Mouse (Mus musculus) ovary, postnatal 36 days (tissue): Measurements from ENCODE around the gene 2310011J03Rik.
"Not testable (repeated sequence)": the region's sequence is repeated elsewhere in the genome, so short reads cannot be mapped to it uniquely, and the experiment has no call there.

Experiments
- DNase-seq: peaks from one replicate; pipeline ENCODE4 v3.0.0; 2022; ENCODE audit warnings: low spot score, mixed read lengths

The 2310011J03Rik gene

DNA sequence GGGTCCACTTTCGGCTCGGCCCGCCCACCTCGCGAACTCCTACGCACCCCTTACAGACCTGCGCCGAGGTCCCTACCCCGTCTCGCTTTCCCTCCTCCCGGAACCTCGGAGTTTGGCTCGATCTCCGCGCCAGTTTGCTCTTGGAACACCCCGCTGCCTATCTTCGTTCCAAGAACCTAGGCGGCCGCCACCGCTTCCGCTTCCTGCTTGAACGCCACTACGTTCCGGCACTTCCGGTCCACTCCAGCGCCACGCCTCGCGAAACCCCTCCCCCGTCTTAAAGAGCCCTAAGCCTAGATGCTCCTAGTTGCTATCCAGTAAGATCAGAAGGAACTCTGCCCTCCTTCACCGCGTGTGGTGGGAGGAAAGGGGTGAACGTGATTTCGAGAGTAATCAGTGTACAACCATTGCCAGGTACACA, at the start of gene 2310011J03Rik:
Gene 2310011J03Rik (minus strand): TSS at position 198 of the 421 bp plus-strand sequence.
- DNase-seq = peak; percentile 88

GRCm38 (mm10) chr10:80368392-80368791, 48.1 kb upstream of the 2310011J03Rik start:
- DNase-seq = no peak

- no peak for DNase-seq
Observed at GRCm38 (mm10) chr10:80367954-80368353, 47.6 kb upstream of the 2310011J03Rik start.

GRCm38 (mm10) chr10:80365736-80366135, 45.4 kb upstream of the 2310011J03Rik start:
- no peak for DNase-seq

DNA sequence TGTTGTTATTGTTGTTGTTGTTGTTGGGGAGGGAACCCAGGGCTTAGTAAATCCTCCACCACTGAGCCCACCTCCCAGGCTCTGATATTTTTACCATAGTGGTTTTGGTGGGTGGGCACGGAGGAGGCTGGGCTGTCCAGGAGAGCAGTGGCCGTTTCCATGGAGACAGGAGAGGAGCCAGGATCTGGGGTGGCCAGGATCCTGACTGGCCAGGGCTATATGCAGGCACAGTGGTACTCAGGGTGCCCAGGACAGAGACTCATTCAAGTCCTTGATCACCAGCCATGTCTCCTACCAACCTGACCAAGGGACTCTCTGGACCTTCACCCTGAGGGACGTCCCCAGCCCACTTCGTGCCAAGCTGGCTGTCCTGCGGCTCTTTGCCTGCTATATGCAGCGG, 43.4 kb upstream of the 2310011J03Rik start:
- no peak for DNase-seq

GRCm38 (mm10) chr10:80357994-80358639, 37.8 kb upstream of the 2310011J03Rik start:
- DNase-seq = no peak

DNA sequence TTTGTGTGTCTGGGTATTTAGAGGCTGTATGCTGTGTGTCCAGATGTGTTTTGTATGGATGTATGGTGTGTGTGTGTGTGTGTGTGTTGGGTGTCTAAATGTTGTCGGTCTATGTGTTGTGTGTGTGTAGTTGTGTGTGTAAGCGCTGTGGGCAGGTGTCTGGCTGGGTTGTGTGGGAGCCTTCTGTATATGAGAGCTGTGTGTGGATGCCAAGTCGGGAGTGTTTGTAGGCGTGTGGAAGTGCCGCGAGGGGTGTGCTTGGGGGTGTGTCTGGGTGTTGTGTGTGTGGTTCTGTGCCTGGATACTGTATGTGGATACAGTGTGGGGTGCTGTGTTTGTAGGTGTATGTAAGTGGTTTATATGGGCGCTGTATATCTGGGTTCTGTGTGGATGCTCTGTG, 37.0 kb upstream of the 2310011J03Rik start:
- DNase-seq = no peak

GRCm38 (mm10) chr10:80356737-80357136, 36.4 kb upstream of the 2310011J03Rik start:
- DNase-seq = no peak

- no peak for DNase-seq
Observed at GRCm38 (mm10) chr10:80356001-80356682, 35.8 kb upstream of the 2310011J03Rik start, which contains the start of gene Plk5. Plk5 (plus strand) TSS chr10:80356459.

- no peak for DNase-seq
Observed at GRCm38 (mm10) chr10:80355431-80355830, 35.1 kb upstream of the 2310011J03Rik start.

DNA sequence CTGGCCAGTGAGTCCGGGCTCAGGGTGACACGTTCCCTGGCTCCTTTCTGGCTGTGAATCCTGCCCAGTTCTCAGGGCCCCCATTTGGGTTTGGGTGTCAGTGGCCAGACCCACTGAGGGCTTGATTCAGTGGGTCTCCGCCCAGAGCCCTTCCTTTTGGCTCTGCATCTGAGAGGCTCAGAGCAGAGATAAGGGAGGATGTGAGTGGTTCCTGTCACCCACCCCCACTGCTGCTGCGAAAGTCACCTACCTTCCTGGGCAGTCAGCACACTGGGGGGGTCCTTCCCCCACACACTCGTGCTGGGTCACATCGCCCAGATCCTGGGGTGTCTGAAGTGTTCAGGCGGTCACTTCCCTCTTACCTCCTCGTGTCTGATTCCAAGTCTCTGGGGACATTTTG, 32.4 kb upstream of the 2310011J03Rik start:
- DNase-seq = no peak

DNA sequence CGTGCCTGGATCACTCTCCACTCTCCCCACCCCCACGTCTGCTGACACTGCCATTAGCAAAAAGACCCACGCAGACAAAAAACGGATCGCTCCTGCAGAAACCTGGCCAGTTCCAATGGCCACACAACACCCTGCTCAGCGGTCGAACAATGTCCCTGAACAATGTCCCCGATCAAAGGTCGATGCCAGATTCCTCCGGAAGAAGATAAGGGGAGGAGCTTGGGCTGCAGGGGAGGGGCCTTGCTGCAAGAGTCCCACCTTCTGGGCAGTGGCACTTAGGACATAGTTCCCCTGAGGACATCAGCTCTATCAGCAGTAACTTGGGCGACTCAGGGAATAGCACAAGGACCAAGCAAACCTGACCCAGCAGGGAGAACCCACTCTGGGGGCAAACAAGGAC, 31.6 kb upstream of the 2310011J03Rik start:
- no peak for DNase-seq

DNA sequence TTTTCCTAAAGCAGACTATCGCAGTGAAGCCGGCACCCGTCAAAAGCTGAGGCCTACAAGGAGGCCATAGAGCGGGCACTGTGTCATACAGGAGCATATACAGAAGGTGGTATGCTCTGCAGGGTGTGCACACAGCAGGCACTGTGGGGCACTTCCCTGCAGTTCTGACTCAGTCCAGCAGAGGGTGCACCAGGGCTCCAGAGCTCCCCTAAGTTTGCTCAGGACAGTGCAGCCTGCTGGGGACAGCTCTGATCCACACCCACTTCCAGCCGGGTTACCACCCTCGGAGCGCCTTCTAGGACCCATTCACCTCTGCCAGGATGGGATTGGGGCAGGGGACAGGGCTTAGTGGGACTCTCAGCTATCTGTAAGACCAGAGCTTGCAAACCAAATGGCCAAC, 30.0 kb upstream of the 2310011J03Rik start:
- DNase-seq = peak; percentile 84

DNA sequence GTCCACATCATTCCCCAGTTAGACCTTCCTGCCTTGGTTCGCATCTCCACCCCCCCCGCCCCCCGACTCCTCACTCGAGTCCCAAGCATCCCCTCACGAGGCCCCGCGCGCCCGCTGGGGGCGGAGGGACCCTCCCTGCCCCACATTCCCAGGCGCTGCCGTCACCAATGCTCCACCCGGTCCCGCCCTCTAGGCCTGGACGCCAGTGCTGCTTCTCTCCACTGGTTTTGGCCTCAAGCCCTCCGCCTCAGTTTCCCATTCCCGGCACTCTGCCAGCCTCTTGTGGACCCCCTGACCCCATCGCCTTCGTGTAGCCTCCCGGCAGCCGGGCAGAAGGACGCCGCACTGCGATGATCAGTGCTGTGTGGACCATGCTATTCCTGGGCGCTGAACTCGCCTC, 28.6 kb upstream of the 2310011J03Rik start:
- no peak for DNase-seq

- peak; percentile 68 for DNase-seq
Observed at GRCm38 (mm10) chr10:80348244-80348781, 28.0 kb upstream of the 2310011J03Rik start, which contains the start of gene Adamtsl5. Adamtsl5 (minus strand) TSS chr10:80348412.

DNA sequence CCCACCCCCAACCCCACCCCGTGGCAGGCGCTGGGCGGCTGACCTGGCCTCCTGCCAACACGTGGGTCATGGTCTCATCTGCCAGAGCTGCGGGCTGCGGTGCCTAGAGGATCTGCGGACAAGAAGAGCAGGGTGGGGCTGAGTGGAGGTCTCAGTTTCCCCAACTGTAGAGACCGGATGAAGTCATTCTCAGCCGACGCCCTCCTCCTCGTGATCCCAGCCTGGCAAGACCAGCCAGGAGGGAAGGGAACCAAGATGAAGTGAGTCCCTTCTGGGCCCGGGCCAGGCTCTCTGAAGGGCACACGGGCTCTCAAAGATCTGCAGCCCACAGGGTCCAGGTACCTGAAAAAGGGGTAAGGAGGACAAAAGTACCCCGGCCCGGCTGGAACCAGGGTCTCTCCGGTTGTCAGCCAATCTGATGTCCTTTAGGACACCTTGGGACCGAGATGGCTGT, 27.2 kb upstream of the 2310011J03Rik start:
- no peak for DNase-seq

DNA sequence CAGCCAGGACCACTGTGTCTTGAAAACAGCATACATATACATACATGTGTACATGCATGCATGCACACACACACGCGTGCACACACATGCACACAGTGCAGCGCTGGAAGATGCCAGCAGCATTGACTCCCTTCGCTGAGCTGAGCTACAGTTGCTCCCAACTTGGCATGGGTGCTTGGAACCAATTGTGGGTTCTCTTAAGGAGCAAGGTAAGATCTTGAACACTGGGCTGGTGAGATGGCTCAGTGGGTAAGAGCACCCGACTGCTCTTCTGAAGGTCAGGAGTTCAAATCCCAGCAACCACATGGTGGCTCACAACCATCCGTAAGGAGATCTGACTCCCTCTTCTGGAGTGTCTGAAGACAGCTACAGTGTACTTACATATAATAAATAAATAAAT, 25.6 kb upstream of the 2310011J03Rik start:
- not testable (repeated sequence) for DNase-seq

DNA sequence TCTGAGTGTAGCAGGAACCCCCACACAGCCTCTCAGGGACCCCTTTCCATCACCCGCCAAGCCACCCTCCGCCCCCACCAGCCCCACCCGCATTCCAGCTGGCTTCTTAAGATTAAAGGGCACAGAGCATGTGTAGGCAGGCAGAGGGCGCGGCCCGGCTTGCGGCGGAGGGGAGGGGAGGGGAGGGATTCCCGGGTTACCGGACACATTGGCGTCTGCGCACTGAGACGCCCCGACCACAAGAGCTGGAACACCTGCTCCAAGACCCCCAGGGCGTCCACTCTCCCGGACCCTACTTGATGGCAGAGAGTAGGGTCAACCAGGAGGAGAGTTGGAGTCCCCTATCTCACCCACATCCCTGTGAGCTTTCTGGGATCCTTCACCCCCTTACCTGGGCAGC, 24.8 kb upstream of the 2310011J03Rik start:
- DNase-seq = no peak

GRCm38 (mm10) chr10:80344131-80344661, 23.9 kb upstream of the 2310011J03Rik start:
- no peak for DNase-seq

DNA sequence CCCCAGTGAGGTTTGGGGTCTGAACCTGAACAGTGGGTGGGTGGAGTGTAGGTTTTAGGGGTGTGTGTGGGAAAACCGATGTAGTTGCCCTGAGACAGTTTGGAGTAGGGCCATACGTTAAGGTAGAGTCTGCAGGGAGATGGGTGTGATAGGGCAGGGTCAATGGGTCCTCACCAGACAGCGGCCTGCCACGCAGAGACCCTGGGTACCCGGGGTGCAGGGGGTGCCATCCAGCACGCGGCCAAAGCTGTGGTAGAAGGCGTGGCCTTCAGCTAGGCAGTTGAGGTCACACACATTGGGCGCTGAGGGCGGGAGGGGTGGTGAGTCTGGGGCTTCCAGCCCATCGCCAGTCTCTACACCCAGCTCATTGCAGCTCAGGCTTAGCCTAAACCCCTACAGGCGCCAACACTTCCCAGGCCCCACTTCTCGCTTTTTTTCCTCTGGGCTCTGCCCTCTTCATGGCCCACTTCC, 23.1 kb upstream of the 2310011J03Rik start:
- no peak for DNase-seq

DNA sequence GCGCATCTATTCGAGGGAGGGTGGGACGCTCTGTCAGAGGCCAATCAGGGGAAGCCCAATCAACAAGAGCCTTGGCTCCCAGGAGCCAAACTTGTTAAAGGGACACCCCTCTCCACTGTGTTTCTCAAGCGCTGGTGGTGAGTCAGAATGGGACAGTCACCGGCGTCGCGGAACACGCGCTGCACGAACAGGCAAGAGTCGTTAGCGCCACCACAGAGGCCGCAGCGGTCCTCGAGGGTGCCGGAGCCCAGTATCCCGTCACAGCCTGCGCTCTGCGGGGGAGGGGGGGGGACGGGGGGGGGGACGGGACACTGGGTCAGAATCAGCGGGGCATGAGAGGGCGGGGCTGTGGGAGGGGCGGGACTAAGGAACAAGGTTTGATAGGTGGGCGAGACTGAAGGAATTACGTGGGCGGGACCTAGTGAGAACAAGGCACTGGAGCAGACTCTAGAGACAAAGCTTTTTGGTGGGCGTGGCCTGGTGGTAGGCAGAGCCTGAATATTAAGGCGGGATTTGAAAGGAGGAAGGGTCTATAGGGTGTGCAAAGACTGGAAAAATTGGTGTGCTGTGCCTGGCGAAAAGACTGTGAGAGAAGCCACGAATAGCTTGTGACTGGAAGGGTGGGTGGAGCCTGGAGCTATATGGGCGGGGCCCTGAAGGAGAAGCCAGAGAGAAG, 22.6 kb upstream of the 2310011J03Rik start:
- no peak for DNase-seq

- no peak for DNase-seq
Observed at GRCm38 (mm10) chr10:80342305-80342748, 22.0 kb upstream of the 2310011J03Rik start.
